7 mouse cellular contexts compared by ENCODE assay signal in genomic region chr15:87543599-87544338, GRCm38 (mm10). TPM values are rescaled to one million over a fixed set of nuclear protein-coding genes. Genes with fewer than 3 reads are reported as not detected.
DNase-seq lines count a peak whose midpoint lies in the region; ATAC-seq lines count a peak whose summit lies in the region.

Gene Fam19a5 (plus strand): TSS chr15:87544299.

- H3K9ac ChIP-seq in lung, embryonic 15.5 days, result 0 out of 2 replicates have a peak within 1 kb of the TSS, but pooled peaks have one; percentile 19
- peak within 1 kb of the TSS; percentile 15; the same call in 1 of the 2 replicates for H3K9ac ChIP-seq in heart, embryonic 16.5 days (ENCODE audit: low read length)

- H3K27me3 ChIP-seq in lung, embryonic 15.5 days, result peaks cover 75% of the 10 kb centered on the region
- H3K27me3 ChIP-seq in heart, embryonic 16.5 days (ENCODE audit: control insufficient read depth, insufficient read depth, low read length), result peaks cover 75% of the 10 kb centered on the region

- no peaks in the 10 kb centered on the region for H3K9me3 ChIP-seq in lung, embryonic 15.5 days
- no peaks in the 10 kb centered on the region for H3K9me3 ChIP-seq in heart, embryonic 16.5 days (replicated peaks; ENCODE audit: control insufficient read depth, low read length)

- H3K27ac ChIP-seq in lung, embryonic 15.5 days, result no peak within 1 kb of the TSS
- H3K27ac ChIP-seq in heart, embryonic 16.5 days (ENCODE audit: low read length), result no peak within 1 kb of the TSS

- ATAC-seq in lung, embryonic 15.5 days (ENCODE audit: borderline replicate concordance, extremely low read depth, low FRiP score, low TSS enrichment), result no peak
- 0 out of 2 replicates have a peak, but pooled peaks have one; percentile 10 for ATAC-seq in heart, embryonic 16.5 days (replicated peaks; ENCODE audit: extremely low read depth, insufficient read depth, low FRiP score)

- H3K4me3 ChIP-seq in lung, embryonic 15.5 days, result peak within 1 kb of the TSS; percentile 41
- peak within 1 kb of the TSS; percentile 50 for H3K4me3 ChIP-seq in heart, embryonic 16.5 days (ENCODE audit: low read length)

- intact Hi-C loops in left cerebral cortex, postnatal 4 days (cut with DNase I), result loop anchor here (10.0 kb wide), 2 partner anchors 179 to 1299 kb away; no protein-coding TSS in a partner anchor

- 1% methylated on average over 37 of the region's 67 CpGs for WGBS in lung, embryonic 15.5 days
- WGBS in heart, embryonic 16.5 days, result 2% methylated on average over 42 of the region's 67 CpGs

- H3K4me1 ChIP-seq in lung, embryonic 15.5 days, result peaks cover 8% of the 10 kb centered on the region; the same call in 1 of the 2 replicates
- H3K4me1 ChIP-seq in heart, embryonic 16.5 days (ENCODE audit: control insufficient read depth, insufficient read depth, low read length), result peaks cover 4% of the 10 kb centered on the region; the same call in 1 of the 2 replicates

- no peak for DNase-seq in lung, postnatal 4 days
- DNase-seq in cerebellum, adult 9-11 months, result peak; percentile 78
- DNase-seq in left cerebral cortex, postnatal 4 days, result peak; percentile 89
- DNase-seq in retina, postnatal 1 day, result peak; percentile 91
- DNase-seq in ovary, postnatal 14 days (ENCODE audit: low spot score), result no peak

- no peaks in the 10 kb centered on the region for H3K36me3 ChIP-seq in lung, embryonic 15.5 days
- no peaks in the 10 kb centered on the region for H3K36me3 ChIP-seq in heart, embryonic 16.5 days (ENCODE audit: control insufficient read depth, insufficient read depth)

- H3K4me2 ChIP-seq in lung, embryonic 15.5 days, result peak within 1 kb of the TSS; percentile 79
- H3K4me2 ChIP-seq in heart, embryonic 16.5 days (ENCODE audit: low read depth, low read length), result peak within 1 kb of the TSS; percentile 74

RNA-seq across cellular contexts. Expression of gene Fam19a5, which starts in this region (rescaled TPM):
- 0.82 and 1.0 TPM in 2 replicates for polyA plus RNA-seq in lung, embryonic 15.5 days (2015; fragmentation: Nextera tagmentation; extraction: Ambion mirVana)
- 0.45 and 0.53 TPM in 2 replicates for polyA plus RNA-seq in heart, embryonic 16.5 days (2015; fragmentation: Nextera tagmentation; extraction: Ambion mirVana)
- total RNA-seq in left cerebral cortex, postnatal 4 days (2021), result 10 to 100 TPM; 53.0 to 61.5 TPM

Comparison
In these comparisons a context has a peak if more than half of its experiments do, and no peak if none do; other contexts are left out.
1. Peak in ATAC-seq, H3K4me3 ChIP-seq, H3K9ac ChIP-seq and H3K4me2 ChIP-seq in heart, embryonic 16.5 days; RNA of the gene not detected or under 1 TPM.
2. DNase-seq: peak in cerebellum, adult 9-11 months (single experiment), left cerebral cortex, postnatal 4 days (single experiment) and retina, postnatal 1 day (single experiment); none in lung, postnatal 4 days (0 of 2) and ovary, postnatal 14 days (single experiment).